Mouse (Mus musculus): ENCODE measurements around the gene Caln1. TPM values are rescaled to one million over a fixed set of nuclear protein-coding genes. Genes with fewer than 3 reads are reported as not detected.

Caln1 gene
- total RNA-seq, 4 experiments from 2014 or later = 0.03 TPM; not detected in 3

Other genes with a start within 250 kb of the Caln1 start
- 1 to 10 TPM; 2.1 to 3.6 (median 3.1) TPM for gene Kctd7, start 224.6 kb upstream of the Caln1 start, total RNA-seq (2022)
- gene Rabgef1, start 197.7 kb upstream of the Caln1 start, total RNA-seq (2022) = 10 to 100 TPM; 20.6 to 24.3 (median 22.0) TPM
- gene Tmem248, start 152.4 kb upstream of the Caln1 start, total RNA-seq (2022) = 10 to 100 TPM; 38.1 to 48.4 (median 46.1) TPM
- gene Sbds, start 113.9 kb upstream of the Caln1 start, total RNA-seq (2022) = 10 to 100 TPM; 50.7 to 62.6 (median 55.7) TPM
- gene Tyw1, start 113.8 kb upstream of the Caln1 start, total RNA-seq (2022) = 1 to 10 TPM; 6.9 to 8.4 (median 7.8) TPM
- not detected for gene A330070K13Rik, start 15.2 kb downstream of the Caln1 start, total RNA-seq (2022)